Mouse (Mus musculus): ENCODE data around the gene Dusp7.

Dusp7 gene

DNA sequence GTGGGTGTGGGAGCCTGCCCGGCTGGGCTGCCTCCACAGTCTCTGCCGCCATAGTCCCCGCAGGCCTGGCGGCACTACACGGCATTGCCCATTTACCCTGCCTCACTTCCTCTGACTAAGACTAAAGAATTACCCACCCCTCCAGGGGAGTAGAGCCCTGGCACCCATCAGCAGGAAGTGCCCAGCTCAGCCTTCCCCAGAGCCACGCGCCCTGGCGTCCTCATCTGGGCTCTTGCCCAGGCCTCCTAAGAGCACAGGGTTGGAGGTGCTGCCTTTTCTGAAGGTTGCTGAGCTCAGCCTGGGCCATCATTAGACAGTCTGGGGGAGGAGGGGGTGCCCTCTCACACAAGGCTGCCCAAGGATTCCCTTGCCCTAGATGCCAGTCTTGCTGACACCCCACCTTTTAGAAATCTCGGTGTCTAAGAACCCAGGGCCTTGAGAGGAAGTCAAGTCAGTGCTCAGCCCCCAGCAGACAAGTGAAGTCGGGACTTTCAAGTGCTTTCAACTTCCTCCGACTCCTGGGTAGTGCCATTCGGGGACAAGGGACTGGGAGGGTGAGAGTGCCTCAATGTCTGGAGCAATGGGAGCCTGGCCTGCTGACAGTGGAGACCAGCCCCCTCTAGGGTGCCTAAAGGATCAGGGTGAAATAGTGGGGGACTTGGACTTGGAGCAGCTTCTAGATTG is 17.9 kb downstream of the Dusp7 start:
- no peak for DNase-seq (ENCODE audit: low spot score)

DNA sequence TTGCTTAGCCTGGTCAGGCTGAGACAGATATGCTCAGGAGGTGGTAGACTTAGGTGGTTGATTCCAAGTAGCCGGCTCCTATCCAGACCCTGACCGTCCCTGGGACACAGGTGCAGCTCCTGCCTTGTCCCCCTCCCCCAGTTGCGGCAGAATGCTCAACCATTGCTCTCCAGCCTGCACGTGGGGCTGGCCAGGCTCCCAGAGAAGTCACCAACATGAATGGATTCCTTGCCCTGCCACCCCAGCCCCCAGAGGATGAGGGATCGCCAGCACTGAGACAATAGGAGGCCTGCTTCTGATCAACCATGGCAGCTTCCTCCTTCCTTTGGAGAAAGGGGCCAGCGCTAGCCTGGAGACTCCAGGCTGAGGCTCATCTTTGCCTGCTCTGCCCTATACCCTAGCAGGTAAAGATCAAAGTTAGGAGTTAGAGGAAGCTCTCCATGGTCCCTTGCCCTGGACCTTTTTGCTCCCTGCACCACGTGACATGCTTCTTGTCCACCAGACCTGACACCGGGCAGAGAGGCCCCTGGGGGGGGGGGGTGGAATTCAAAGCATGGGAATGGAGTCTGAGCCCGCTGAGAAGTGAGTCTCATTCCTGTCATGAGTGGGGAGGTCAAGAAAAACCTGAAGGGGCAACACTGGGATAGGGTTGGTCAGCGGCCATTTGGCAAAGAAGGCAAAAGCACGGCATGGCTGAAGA is 24.5 kb downstream of the Dusp7 start:
- DNase-seq (ENCODE audit: low spot score): no peak

DNA sequence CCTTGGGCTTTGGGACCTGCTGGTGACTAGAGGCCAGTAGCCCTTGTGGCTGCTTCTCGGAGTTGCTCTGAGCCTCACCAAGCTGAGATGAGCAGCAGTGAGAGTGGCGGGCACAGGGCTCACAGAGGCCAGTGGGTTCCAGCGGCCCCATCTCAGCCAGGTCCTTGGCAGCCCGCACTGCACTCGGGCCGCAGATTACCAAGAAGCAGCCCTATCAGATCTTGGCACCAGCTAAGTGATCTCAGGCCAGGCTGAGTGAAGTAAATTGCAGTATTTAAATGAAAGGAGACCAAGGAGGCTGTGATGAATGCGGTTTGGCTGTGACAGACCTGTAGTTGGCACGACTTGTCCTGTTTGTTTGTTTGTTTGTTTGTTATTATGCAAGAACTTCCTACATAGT is 25.1 kb downstream of the Dusp7 start:
- DNase-seq (ENCODE audit: low spot score): peak; percentile 66

DNA sequence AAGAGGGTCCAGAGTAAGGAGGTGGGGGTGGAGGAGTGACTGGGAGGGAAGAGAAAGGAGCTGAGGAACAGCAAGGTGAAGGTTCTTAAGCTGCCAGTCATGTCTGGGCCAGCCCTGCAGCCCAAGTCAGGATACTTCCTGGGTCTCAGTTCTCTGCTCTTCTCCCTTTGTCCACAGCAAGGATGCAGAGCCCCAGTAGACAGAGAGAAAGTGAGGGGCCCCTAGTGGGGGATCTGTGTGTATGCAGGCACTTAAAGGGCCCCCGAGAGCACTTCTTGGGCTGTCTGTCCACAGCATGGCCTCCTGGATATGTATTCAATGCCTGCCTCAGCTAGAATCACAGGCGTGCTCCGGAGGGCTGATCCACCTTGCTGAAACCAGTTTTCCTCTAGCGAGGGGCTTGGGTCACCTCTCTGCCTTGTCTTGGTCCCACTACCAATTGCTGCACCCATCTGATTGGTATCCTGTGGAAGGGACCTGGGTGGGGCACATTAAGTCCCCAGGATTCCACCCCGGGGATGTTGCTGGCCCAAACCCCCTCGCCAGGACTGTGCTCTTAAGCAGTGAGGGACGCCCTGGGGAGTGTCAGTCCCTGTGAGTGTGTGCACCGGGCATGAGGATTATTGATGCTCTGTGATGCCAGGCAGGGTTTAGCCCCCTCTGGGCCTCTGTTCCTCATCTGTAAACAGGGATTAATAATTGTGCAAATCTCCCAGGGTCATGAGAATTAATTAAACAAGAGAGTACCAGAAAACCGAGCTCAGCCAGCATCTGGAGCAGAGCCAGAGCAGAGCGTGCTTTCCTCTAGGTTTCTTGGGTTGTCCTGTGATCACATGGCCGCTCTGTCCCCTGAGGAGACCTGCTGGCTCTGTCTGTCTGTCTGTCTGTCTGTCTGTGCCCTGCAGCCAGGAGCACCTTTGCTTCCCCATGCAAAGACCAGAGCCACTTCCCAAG is 26.5 kb downstream of the Dusp7 start:
- no peak for DNase-seq (ENCODE audit: low spot score)

DNA sequence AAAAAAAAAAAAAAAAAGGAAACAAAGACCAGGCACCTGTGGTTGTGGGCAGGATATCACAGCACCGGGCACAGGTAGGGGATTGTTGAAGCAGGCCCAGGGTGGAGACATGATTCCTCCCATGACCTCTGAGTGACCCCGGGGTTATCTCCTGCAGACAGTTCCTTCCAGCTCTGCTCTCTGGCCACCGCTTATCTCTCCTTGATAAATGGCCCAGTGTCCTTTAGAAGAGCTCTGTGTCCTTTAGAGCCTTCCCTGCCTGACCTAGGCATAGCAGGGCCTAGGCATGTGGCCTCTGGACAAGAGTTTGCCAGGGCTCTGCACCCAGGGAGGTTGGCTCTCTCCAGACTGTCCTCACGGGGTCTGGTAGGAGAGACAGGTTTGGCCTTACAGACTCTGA is 29.3 kb downstream of the Dusp7 start:
- DNase-seq (ENCODE audit: low spot score): no peak

DNA sequence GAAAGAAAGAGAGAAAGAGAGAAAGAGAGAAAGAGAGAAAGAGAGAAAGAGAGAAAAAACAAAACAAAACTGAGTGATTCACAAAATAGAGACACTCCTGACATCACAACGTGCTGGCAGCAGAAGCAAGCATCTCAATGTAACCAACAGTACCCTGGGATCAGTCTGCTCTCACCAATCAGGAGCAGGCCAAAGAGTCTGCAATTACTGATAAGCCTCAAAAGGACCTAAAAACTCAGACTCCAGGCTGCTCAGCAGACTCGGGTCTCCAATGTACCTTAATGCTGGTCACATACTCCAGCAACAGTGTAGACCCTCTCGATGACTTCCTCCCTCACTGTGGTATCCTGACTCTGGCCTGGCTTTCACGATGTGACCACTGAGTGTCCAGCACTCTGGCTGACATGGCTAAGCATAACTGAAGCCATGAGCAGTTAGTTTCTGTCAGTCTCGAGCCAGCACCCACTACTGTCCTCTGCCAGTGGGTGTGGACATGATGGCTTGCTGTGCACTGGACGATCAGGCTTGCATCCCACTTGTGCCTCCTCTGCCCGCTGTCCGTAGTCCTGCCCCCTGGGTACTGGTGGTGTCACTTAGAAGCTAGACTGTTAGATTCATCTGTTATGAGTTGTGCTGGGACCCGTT is 30.4 kb downstream of the Dusp7 start:
- no peak for DNase-seq (ENCODE audit: low spot score)

DNA sequence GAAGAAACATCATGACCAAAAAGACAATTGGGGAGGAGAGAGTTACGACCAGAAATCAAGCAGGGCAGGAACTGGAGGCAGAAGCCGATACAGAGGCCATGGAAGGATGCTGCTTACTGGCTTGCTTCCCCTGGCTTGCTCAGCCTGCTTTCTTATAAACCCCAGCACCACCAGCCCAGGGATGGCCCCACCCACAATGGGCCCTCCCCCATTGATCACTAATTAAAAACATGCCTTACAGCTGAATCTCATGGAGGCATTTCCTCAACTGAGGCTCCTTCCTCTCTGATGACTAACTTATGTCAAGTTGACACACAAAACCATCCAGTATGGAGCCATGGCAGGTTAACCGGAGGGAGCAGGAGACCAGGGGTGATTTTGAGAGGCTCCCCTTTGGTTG is 31.4 kb downstream of the Dusp7 start:
- no peak for DNase-seq (ENCODE audit: low spot score)

DNA sequence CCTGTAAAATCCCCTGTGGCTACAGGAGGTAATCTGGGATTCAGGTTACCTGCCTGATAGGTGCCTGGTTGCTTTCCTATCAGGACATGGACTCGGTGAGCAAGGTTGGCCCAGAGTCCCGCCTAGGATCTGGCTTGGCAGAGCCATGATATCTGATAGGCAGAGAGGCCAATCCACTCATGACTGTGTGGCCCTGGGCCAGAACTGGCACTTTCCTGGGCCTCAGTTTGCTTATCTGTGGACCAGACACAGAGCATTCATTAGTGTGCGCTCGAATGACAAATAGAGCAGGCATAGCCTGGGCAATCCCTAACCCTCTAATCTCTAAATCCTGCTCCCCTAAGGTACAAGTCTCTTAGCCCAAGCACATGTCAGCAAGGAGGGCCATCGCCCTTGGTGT is 33.7 kb downstream of the Dusp7 start:
- DNase-seq (ENCODE audit: low spot score): no peak

DNA sequence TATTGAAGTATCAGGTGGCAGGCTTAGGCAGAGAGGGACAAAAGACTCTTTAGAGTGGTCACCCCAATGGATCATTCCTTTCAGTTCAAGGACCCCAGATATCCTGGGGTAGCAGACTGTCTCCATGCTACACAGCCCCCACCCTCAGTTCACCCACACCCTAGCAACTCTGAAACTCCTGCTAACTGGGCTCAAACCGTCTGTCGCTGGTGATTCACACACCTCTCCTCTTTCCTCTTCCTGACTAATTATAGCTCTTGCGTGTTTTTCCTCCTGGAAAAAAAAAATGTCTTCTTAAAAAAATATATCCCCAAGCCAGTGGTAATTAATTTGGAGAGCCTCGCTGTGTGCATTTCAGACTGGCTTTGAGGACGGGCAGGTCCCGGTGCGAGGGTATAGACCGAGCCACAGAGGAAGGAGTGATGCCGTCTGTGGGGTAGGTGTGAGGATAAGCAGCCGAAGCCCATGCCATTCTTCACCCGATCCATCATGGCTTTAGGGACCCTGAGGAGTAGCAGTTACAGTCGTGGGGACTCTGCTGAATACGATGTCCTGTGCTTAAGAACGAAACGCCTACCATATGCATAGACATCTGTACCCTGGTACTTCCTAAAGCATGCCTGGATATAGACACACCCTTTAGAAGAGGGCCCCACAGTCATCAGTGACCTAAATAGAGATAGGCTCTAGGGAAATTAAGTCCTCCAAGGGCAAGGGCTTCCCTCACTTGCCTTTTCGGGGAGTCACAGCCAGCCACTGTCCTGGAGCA is 34.4 kb downstream of the Dusp7 start:
- no peak for DNase-seq (ENCODE audit: low spot score)

DNA sequence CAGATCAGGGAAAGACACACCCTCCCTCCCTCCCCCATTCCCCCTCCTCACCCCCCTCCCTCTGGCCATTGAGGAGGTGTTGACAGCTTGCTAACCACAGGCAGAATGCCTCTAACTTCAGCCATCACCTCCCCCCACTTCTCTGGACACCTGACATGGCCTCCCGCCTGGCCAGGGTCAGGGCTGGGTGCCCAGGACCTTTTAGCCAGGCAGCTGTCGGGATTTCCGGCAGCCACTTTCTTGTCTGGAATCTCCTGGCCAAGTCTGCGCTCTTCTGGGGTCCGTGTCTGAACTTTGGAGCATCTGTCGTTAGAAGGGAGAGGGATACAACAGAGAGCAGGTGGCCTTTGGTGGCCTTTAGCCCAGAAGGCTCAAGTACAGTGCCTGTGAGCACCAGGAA is 36.8 kb downstream of the Dusp7 start:
- DNase-seq (ENCODE audit: low spot score): peak; percentile 32

DNA sequence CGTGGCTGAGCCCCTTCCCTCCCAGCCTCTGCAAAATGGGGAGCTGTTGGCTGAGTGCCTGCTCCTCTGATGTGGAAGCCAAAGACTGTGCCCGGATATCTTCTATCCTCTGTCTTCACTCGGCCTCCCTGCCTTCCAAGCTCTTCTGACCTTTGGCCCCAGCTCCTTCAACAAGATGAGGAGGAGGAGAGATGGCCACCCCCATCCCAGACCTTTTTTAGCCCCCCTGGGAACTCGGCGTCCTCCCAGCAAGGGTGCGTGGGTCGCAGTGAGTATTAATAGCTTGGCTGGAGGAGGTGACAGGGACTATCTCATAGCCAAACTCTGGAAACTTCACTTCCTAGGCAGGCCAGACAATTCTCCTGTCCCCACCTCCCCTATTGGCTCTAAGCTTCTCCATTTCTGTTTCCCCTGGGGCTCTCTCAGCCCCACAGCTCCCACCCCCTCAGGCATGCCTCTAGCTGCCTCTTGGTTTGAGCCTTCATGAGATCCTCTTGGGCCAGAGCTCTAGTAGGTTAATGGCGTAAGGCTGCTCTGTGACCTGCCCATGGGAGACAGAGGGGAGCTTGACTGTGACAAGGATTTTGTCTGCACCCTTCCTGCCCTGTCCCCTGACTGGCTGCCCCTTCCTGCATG is 38.1 kb downstream of the Dusp7 start:
- DNase-seq (ENCODE audit: low spot score): no peak

DNA sequence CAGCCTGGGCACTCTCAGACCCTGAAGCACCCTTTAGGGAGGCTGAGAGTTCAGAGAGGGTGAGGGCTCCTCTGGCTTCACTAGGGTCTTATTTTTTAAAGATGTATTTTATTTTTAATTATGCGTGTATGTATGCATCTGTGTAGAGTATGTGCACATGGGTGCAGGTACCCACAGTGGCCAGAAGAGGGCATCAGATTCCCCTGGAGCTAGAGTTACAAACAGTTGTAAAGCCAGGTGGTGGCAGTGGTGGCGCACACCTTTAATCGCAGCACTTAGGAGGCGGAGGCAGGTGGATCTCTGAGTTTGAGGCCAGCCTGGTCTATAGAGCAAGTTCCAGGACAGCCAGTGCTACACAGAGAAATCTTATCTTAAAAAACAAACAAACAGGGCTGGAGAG is 40.7 kb downstream of the Dusp7 start:
- DNase-seq (ENCODE audit: low spot score): no peak

DNA sequence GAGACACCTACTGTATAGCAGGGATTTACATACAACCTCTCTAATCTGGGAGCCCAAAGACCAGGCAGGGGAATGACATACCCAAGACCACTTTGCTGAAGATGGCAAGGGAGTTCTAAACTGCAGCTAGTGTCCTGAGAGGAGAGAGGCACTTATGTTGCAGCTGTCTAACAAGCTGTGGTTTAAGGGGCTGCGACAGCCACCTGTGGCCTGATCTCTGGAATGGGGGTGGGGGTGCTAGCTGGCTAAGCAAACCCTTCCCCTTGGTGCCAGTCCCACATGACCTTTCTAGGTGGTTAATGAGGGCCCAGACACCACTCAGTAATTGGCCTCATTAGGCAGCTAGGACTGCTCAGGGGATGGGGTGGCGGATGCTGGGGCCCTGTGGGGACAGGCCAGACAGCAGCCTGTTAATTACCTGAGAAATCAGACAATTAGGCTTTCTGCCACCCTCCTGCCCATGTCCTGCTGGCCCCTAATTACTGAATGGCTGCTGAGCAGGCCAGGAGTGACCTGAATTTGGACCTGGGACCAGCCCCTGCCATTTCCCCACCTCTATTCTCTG is 41.7 kb downstream of the Dusp7 start:
- no peak for DNase-seq (ENCODE audit: low spot score)

DNA sequence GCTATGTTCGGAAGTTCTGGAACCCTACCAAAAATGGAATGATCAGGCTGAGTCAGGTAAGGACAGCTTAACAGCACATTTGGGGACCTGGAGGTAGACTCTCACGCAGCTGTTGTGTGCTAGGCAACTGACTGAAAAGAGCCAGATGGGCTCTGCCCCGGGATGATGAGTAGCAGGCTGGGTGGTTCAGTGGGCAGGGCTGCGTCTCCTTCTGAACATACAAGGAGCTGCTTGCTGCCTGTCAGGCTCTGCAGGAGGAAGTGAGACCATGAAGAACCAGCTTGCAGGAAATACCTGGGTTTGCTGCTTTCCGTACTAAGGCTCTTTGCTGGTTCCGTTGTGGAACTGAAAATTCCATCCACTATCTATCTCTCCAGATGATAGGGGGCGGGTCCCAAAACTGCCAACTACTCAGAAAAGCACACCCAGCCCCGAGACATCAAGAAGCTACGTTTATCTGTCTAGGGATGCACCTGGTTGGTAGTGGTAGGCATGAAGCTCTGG is 42.7 kb downstream of the Dusp7 start:
- no peak for DNase-seq (ENCODE audit: low spot score)

DNA sequence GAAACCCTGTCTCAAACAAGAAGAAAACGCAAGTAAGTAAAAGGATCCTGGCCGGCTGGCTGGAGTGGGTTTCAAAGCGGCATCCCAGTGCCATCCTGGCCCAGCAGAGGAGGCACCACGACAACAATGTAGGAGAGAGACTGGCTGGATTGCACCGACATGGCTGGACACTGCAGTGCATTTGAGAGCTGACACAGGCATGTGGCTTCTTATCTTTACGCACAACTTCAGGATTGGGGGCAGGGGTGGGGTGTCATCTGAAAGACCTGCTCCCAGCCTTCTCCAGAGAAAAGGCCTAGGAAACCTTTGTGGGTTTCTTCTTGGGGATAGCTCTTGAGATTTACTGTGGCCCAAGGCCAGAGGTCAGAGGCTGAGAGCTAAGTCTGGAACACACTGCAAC is 43.3 kb downstream of the Dusp7 start:
- DNase-seq (ENCODE audit: low spot score): no peak

DNA sequence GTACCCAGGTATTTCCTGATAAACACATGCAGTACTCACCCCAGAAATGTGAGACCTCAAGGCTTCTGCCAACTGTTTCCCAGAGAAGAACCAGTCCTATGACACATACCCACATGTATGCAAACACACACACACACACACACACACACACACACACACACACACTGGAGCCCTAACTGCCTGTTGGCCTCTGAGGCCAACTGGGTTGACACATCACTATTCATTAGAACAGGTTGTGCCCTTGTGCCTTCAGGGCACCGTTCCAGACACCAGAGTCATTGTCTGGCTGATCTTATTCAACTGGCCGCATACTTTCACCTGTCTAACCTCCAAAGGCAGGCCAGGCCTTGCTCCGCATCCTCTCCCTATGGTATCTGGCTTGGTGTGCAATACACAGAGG is 43.8 kb downstream of the Dusp7 start:
- DNase-seq (ENCODE audit: low spot score): no peak

DNA sequence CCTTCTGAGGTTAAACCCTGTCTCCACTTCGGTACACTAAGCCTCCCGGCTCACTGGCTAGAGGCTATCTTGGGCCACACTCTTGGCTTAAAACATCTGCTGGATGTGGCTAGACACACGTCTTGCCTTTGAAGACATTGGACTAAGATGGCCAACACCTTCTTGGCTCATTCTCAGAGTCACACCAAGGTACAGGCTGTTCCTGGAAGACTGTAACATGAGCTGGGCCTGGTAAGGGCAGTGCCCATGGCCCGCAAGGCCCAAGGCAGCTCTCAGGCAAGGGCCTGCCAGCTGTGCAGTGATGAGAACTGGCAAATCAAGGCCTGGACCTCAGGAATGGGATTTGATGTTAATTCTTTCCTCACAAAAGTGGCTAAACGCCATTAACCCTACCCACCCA is 45.2 kb downstream of the Dusp7 start:
- DNase-seq (ENCODE audit: low spot score): no peak

DNA sequence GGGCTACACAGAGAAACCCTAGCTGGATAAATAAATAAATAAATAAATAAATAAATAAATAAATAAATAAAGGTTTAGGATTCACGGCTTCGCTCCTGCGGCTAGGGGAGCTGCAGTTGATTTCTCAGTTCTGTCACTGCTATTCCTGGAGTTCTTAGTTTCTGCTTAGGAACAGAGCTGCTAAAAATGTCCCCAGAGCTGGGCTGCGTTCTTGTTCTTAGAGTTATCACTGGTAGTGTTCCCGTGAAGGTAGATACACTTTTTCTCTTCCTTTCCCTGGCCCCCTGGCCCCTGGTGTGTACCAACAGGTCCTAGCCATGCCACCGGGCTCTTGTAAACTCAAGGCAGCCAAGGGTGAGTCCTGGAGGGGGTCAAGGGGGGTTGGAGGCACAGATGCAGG is 48.4 kb downstream of the Dusp7 start:
- no peak for DNase-seq (ENCODE audit: low spot score)

DNA sequence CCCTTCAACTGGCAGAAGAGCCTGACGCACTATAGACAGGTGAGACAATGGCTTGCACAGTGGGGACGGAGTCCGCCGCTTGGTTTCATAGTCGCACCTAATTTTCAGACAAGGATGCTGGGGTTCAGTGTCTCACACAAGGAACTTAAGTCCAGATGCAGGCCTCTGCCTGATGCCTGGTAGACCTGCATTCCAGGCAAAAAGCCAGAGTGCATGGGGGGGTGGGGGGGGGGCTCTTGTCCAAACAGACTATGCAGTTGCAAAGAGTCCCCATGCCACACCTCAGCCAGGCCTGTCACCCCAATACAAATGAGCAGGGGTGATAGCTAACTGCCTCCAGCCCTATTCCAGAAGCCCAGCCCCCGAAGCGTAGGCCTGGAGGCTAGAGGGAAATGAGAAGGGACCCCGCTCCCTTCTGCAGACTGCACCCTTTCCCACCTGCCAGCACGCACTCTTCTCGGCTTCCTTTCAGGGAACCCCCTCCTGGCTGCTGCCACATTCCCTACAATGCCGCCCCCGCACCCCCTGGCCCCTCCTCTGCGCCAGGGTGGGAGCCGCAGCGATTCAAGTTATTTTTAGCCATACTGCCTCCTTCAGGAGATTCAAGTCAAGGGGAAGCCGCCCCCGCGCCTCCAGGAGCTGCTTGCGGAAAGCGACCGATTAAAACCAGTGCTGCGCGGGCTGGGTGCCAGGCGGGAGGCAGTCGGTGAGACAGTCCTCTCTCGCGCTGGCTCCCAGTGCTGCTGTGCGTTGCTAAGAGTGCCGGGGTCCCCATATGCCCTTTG is 49.6 kb downstream of the Dusp7 start:
- DNase-seq (ENCODE audit: low spot score): peak; percentile 79

DNA sequence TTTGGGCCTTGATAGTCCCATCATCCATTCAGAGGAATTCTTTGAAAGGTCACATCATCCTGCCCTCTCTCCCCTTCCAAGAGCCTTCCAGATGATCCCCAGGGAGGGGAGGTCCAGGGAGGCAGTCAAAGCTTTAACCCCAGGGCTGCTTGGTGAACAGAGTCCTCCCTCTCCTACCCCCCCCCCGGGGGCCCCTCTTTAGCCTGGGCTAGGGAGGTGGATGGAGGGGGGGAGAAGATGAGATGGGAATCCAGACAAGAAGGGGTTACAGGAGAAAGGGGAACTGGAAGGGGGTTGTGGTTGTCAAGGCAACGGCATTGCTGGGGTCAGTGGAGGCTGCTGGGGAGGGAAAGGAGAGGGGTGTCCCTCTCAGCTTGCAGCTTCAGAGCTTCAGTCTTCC is 52.2 kb downstream of the Dusp7 start:
- no peak for DNase-seq (ENCODE audit: low spot score)
